Mouse (Mus musculus) megakaryocyte, adult 5-6 weeks (primary cell): Measurements from ENCODE around the gene Emx1. TPM values are rescaled to one million over a fixed set of nuclear protein-coding genes. Genes with fewer than 3 reads are reported as not detected.

Source experiments
- ATAC-seq: 2 replicates; pipeline ENCODE4 v1.8.0; 2016; ENCODE audit warnings: mild to moderate bottlenecking, inconsistent platforms; ENCODE audit not compliant: poor library complexity, severe bottlenecking
- total RNA-seq, 2 experiments: library from RNA; stranded (forward) in 1 of 2; stranded (reverse) in 1 of 2; fragments of 153-499, 151-499 nt in 1 of 2; fragments of 221-1000, 200-1000 nt in 1 of 2; gene quantifications; 2 replicates each; pipeline versions ENCODE4 v1.2.3 to v1.2.4; 2015 to 2017

Gene Emx1
- total RNA-seq, 2 experiments from 2014 or later, result not detected

DNA sequence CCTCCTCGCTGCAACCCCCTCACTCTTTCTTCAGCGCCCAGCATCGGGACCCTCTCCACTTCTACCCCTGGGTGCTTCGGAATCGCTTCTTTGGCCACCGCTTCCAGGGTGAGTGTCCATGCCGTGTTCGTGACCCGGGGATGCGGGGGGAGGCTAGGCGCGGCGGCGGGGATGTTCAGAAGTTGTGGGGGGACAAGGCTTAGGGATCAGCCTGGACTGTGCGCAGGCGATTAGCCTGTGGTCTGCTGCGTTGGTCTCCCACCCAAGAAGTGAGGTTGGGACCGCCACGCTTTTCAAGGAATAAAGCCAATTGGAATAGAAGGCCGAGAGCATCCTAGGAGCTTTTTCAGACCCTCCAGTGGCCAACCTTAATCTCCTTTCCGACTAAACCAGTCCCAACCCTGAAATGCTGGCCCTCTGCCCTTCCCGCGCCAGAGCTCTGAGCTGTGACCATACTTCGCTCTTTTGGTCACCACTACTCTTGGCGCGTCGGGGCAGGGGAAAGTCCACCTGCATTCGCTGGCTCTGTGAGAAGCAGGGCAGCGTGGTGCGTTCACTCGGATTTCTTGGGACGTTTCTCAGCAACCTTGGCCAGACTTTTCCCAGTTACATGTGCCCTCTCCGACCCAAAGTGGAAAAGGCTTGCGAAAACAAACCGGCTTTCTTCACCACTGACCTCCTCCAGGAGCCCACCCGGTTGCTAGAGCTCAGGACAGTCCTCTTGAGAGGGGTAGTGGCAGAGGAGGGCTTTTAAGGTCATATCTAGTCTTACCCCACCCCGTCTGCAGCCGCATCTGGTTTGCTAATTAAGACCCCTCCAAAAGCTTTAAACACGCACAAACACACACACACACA, 1.2 kb downstream of the Emx1 start:
- no peak for ATAC-seq

GRCm38 (mm10) chr6:85189361-85189760, 2.1 kb downstream of the Emx1 start:
- no peak for ATAC-seq

GRCm38 (mm10) chr6:85189911-85190591, 2.8 kb downstream of the Emx1 start:
- no peak for ATAC-seq

DNA sequence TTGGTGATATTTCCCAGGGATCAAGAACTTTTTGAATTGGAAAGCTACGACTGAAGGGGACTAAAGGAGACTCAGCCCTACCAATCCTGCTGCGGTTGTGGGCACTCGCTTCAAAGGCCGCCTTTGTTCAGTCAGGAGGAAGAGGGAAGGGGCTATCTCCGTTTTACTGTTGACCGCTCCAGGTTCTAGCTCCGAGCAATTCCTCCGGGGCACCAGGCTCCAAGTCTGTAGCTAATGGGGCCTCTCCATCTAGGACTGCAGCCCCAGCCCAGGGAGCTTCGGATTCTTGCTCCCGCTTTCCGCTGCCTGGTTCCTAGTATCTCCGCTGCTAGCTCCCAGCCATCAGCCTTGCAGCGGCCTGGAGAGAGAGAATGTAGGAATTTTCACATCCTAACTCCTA, 3.4 kb downstream of the Emx1 start:
- no peak for ATAC-seq

DNA sequence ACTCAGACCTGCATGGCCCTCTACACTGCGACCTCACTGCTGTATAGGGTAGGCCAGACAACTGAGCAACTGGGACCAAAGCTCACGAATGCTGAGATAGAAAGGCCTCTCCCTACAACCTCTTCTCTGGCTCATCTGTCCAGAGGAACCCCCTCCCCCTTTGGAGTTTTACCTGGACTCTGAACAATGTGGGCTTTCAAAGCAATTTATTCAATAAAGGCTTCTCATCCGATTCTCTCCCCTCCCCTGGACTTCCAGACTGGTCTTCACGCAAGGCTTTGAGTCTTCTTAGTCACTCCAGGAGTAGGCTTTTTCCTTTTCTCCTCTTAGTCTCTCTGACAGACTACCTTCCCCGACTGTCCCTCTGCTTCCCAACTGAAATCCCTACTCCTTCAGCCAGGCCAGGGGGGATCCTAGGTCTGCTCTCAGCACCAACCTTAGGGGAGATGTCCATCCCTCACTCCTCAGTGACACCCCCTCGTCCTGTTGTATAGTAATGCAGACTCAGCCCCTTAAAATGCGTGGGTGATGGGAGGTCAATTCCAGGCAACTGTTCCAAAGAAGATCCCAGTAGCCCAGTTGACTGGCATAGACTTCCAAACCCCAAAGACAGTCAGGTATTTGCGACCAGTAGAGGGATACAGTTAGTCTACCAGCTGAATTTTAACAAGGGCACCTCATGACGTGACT, 4.7 kb downstream of the Emx1 start:
- no peak for ATAC-seq

- ATAC-seq, result no peak
These were observed 6.4 kb downstream of the Emx1 start for GRCm38 (mm10) chr6:85193381-85194318.

DNA sequence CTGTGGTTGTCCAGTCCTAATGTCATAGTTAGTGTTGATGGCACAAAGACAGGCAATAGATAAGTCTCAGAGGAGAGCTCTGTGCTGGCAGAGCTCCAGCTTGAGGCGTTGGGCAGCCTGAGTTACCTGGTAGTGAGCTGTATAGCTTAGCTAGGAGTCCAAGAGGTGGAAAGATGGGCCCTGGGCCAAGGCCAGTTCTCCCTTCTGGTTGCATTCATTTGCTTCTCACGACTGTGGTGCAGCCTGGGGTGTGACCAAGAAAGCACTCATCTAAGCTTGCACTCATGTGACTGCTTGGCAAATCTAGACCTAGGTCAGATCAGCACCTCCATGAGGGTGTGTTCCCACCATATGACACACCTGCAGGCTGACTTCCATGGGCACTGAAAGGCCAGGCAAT, 10.7 kb downstream of the Emx1 start:
- ATAC-seq, result no peak

- ATAC-seq, result no peak
These were observed 19.1 kb downstream of the Emx1 start for GRCm38 (mm10) chr6:85206182-85206938.

DNA sequence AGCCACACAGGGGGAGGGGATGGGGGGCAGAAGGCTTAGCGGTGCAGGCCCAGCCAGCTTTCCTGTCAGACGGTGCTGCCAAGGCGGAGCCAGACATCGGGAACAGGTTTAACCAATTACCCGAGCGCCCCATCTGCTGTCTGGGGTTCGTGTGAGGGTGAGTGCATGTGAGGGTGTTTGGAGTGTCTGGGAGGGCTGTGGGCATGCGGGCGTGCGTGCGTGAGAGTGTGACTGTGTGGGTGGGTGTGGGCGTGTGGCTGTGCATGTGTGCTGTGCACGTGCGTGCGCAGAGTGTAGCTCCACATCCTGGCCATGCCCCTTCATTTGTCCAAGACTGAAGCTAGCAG, 19.7 kb downstream of the Emx1 start:
- ATAC-seq, result no peak

GRCm38 (mm10) chr6:85207345-85207744, 20.1 kb downstream of the Emx1 start:
- ATAC-seq, result no peak

DNA sequence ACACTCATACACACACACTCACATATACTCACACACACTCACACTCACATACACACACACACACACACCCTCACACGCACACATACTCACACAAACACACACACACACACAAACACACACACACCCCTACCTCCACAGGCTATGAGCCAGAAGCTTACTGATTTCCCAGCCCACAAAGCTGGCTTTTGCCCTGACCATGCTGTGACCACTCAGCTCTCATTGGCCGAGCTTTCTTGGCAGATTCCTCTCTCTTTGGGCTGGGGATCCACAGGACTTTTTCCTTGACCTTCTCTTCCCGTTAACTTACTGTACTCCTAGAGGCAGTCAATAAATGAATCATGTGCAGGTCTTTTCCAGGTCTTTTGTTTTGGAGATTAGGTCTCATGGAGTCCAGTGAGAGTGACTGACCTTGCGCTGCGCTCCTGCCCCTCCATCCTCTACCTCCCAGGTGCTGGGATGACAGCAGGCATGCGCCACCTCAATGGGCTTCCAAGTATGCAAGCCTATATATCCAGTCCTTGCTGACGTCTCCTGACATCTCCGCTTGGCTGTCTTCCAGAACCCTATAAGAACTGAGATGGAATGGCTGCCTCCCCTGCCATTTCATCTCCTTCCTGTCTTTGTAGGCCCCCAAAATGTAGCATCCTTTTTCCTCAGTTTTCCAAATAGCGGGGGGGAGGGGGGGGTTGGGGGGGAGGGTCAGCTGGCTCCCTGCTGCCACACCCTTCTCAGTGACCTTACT, 22.2 kb downstream of the Emx1 start:
- no peak for ATAC-seq

GRCm38 (mm10) chr6:85210686-85211085, 23.4 kb downstream of the Emx1 start:
- ATAC-seq, result no peak

DNA sequence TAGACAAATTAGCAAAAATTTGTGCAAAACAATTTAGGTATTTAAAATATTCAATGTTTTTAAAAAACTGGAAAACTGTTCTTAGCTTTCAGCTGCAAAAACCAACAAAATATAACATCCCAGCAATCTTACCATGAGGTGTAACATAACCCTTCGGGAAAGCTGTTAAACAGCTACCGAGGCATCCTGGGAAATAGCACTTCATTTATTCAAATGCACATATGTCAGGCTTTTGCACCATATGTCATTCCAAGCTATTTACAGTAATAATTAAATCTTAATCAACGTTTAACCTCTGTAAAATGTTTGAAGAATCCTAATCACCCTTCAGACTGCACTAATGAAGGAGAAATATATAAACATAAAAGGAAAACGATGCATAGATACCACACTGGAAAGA, 31.0 kb downstream of the Emx1 start:
- ATAC-seq, result no peak

- no peak for ATAC-seq
These were observed 31.6 kb downstream of the Emx1 start for GRCm38 (mm10) chr6:85218684-85219445.

- no peak for ATAC-seq
These were observed 32.5 kb downstream of the Emx1 start for GRCm38 (mm10) chr6:85219706-85220105.

- ATAC-seq, result no peak
These were observed 33.7 kb downstream of the Emx1 start for GRCm38 (mm10) chr6:85220917-85221316.

DNA sequence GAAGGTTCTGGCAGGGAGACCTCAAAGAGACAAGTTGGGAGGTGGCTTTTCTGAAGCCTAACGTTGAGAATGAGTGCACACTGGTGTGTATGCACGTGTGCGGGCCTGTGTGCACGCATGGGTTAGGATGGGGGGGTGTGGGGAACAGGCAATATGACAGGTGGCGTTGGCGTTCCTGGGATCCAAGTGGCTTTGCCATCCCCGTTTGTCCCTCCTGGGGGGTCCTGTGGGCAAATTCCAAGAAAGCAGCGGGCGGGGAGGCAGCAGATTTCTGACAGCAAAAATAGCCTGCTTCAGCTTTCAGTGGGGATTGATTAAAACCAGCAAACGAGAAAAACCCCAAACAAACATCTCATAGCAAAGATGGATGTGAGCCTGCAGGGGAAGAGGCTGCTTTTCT, 35.3 kb downstream of the Emx1 start:
- ATAC-seq, result no peak

DNA sequence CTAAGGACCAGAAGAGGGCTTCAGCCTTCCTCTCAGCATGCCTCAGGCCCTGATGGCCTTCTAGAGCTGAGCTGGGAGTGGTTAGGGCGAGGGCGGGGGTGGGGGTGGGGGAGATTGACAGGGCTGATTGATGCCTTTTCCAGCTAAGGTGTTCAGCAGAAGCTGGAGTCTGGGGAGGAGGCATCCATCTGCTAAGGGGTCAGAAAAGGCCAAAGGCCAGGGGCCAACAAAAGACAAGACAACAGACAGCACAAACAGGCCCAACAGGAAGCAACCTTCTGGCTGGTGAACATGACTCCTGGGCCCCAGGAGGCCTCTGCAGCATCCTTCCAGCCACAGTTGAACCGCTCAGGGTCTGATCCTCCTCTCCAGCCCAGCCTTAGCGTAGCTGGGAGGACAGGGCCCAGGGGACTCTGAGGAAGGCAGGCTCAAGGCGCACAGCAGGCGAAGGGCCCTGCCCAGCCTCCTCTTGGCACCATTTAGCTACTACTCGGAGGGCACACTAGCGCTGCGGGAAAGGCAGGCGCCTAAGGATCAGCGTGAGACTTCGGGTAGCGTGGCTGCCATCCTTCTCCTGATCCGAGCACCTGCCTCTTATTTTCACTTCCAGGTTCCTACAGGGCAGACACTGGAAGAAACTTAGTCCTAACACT, 36.4 kb downstream of the Emx1 start:
- no peak for ATAC-seq
